Mouse (Mus musculus) frontal cortex, postnatal 10 days (tissue): ENCODE results near the gene Mast2.

ENCODE experiments used
- DNase-seq, 2 experiments: peaks; one replicate each; pipeline ENCODE4 v3.0.0; 2022; ENCODE audit warnings: low spot score in 2 of 2, mixed read lengths in 1 of 2

The Mast2 gene

GRCm38 (mm10) chr4:116406668-116407067 is 57.3 kb downstream of the Mast2 start:
- no peak for DNase-seq

DNA sequence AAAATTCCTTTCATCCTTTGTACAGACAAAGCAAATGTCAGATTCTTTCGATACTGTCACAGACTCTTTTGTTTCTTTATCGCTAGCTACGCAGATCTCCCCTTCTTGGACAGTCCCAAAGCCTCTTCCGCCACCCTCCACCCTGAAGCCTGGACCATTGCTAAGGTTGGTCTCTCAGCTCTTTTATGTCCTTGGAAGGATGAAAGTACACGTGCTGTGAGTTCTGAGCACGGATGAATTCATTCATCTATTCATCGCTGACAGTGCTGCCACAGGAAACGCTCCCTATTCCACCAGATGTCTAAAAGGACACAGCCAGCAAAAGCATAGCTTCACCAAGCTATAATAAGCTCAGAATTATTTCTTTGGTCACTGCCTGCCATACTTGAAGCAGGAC is 58.0 kb downstream of the Mast2 start:
- no peak for DNase-seq

DNA sequence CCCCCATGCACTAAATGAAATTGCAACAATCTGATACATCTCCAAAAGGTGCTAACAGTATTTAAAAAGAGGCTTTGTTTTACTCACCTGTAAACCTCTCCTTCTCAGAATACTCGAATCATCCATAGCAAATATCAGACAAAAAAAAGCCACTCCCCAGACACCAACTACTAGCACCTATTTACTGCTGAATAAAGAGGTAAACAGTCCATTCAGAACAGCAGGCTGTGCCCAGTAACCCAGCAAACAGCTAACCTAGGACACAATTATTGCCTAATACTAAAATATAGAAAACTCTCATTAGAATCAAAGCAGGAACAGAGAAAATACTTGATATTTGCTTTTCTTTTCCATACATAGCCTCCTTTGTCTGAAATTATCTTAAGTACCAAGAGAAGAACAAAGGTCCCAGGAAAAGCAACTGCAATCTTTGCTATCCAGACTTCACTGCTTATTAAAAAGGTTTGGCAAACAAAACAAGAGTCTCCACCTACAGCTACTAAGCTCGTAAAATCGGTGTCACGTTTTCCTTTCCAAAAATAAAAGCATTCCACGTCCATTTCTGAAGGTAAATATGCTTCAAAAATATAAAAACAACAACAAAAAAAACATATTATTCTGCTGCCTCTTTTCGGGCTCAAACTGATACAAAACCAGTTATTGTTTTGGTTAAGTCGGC is 58.6 kb downstream of the Mast2 start:
- no peak for DNase-seq

DNA sequence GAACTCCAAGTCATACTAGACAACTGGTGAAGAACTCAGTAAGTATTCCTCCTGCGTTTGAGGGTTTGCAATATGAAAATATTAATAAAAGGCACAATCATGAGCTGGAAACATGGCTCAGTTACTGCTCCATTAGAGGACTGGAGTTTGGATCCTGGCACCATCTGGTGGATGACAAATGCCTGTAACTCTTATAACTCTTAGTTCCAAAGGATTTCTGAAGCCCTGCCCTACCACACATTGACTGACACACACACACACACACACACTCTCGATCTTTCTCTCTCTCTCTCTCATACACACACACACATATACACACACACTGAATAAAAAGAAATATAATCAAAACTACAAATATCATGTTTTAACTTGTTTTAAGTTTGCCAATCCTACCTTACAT is 60.1 kb downstream of the Mast2 start:
- DNase-seq: no peak

- no peak for DNase-seq
Measured at GRCm38 (mm10) chr4:116402708-116403107, 61.3 kb downstream of the Mast2 start.

DNA sequence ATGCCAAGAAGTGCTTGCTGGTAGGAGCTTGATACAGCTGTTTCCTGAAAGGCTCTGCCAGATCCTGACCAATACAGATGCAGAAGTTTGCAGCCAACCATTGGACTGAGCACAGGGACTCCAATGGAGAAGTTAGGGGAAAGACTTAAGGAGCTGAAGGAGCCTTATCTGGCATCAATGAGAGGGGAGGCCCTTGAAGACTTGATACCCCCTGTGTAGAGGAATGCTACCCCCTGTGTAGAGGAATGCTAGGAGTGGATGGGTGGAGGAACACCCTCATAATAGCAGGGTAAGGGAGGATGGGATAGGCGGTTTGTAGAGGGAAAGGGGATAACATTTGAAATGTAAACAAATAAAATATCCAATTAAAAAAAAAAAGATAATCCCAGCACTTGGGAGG is 65.9 kb downstream of the Mast2 start:
- DNase-seq: no peak

- no peak for DNase-seq
Measured at GRCm38 (mm10) chr4:116377973-116378667, 85.9 kb downstream of the Mast2 start.

- DNase-seq: peak; percentile 17 to 44
Measured at GRCm38 (mm10) chr4:116371676-116372075, 92.3 kb downstream of the Mast2 start.

DNA sequence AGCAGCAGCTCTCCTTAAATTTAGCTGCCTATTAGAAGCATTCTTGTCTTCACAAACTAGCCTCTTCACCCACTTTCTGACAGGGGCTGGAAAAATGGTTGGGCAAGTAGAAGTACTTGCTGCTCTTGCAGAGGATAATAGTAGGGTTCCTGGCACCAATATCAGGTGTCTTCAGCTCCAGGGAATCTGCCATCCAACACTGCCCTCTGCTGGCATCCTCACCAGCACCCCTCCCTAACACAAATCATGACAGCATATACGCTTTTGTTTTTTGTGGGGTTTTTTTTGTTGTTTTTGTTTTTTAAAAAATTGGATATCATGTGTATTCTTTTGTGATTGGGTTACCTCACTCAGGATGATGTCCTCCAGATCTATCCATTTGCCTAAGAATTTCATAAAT is 105.9 kb downstream of the Mast2 start:
- no peak for DNase-seq

DNA sequence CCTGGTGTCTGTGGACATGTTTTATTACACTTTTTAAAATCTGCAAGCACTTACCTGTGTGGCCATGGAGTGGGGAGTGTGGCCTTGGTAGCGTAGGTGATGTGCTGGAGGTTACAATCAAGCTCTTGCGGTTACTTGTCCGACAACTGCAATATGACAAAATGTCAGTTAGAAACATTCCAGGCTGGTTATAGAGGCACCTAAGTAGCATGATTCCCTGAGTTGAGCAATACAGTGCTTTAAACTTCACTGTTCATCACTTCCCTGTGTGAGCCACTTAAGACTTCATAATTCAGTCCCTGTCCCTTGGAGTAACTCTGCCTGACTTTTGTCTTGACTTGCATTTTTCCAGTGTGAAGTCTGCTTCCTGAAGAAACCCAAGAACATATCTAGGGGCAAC is 111.1 kb downstream of the Mast2 start:
- DNase-seq: no peak

GRCm38 (mm10) chr4:116352496-116352895 is 111.5 kb downstream of the Mast2 start:
- DNase-seq: no peak

- peak in 1 of 2 experiments; percentile 40 for DNase-seq
Measured at GRCm38 (mm10) chr4:116342119-116342518, 121.9 kb downstream of the Mast2 start.

GRCm38 (mm10) chr4:116336294-116336693 is 127.7 kb downstream of the Mast2 start:
- DNase-seq: no peak

DNA sequence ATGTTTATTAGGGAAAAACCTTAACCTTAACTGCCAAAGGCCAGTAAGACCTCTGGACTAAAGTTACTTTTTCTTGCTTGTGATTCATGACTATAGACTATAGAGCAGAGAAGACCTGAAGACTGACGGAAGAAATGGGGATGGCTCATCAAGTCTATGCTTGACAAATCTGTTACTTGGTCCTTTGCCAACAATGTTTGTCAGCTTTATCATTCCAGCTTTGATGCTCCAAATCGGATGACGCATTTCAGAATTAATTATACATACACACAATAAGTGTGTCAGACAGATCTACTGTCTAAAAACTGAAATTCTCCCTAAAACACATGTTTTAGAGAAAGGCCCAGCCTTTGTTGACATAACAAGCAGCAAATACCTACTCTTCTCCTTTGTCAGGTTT is 134.7 kb downstream of the Mast2 start:
- no peak for DNase-seq

- no peak for DNase-seq
Measured at GRCm38 (mm10) chr4:116322127-116322526, 141.9 kb downstream of the Mast2 start.

GRCm38 (mm10) chr4:116317575-116317974 is 146.4 kb downstream of the Mast2 start:
- no peak for DNase-seq

DNA sequence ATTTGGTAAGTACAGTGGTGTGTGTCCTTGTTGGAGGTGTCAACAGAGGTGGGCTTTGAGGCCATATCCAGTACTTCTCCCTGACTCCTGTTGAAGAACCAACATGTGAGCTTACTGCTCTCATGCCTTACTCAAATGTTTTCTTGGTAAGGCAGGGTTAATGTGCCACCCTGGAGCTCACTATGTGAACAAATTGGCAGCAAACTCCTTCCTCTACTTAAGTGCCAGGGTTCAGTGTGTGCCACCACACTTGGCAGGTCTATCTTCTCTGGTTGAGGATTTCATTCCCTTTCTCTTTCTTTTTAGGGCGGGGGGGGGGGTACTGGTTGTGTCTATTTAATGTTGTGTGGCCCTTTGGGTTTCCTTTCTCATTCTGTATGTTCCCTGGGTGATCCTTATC is 159.4 kb downstream of the Mast2 start:
- no peak for DNase-seq

- no peak for DNase-seq
Measured at GRCm38 (mm10) chr4:116300878-116301355, 163.1 kb downstream of the Mast2 start.

- DNase-seq: no peak
Measured at GRCm38 (mm10) chr4:116293296-116293695, 170.7 kb downstream of the Mast2 start.

DNA sequence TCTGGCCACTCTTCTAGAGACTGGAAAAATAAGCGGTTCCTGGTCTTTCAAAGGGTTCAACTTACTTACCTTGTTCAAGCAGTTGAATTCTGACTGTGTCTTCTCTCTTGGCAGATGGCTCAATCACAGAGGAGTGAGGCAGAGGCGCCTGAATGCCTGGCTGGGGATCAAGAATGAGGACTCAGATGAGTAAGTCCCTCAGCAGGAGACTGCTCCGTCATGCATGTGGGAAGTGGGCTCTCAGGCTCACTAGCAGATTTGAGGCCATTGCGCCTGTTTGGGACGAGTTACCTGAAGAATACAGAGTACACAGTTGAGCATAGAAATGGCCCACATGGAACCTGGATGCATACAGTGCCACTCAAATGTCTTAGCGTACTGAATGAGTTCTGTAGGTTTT is 172.4 kb downstream of the Mast2 start:
- DNase-seq: no peak

DNA sequence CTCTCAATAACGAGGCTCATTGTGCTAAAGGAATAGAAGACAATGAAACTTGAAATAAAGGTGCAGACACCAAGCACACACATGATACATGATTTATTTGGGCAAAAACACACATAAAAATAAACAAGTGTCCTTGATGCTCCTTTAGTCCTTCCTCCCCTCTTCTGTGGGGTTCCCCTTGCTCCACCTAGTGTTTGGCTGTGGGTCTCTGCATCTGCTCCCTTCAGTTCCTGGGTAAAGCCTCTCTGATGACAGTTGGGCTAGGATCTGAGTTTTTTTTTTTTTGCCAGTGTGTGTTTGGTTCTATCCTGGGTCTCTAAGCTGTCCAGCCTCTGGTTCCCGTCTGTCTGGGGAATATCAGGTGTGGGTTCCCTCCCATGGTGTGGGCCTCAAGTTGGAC is 181.8 kb downstream of the Mast2 start:
- no peak for DNase-seq

DNA sequence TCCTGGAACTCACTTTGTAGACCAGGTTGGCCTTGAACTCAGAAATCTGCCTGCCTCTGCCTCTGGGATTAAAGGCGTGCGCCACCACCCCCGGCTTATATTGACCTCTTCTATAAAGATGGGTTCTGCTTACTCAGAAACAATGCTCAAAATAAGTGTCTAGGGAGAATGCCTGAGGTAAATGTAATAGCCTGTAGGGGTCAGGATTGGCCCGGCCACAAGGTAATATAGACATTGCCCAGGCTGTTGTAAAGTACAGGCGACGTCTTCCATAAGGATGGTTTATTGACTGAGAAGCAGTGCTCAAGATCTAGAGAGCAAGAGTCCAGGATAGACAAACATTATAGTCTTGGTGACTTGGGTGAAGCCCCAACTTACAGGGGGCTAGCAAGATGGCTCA is 195.8 kb downstream of the Mast2 start:
- DNase-seq: no peak
